Mouse (Mus musculus): ENCODE results near the gene Tbc1d17.
"Not testable (repeated sequence)": the region's sequence is repeated elsewhere in the genome, so short reads cannot be mapped to it uniquely, and the experiment has no call there.

Tbc1d17 gene

DNA sequence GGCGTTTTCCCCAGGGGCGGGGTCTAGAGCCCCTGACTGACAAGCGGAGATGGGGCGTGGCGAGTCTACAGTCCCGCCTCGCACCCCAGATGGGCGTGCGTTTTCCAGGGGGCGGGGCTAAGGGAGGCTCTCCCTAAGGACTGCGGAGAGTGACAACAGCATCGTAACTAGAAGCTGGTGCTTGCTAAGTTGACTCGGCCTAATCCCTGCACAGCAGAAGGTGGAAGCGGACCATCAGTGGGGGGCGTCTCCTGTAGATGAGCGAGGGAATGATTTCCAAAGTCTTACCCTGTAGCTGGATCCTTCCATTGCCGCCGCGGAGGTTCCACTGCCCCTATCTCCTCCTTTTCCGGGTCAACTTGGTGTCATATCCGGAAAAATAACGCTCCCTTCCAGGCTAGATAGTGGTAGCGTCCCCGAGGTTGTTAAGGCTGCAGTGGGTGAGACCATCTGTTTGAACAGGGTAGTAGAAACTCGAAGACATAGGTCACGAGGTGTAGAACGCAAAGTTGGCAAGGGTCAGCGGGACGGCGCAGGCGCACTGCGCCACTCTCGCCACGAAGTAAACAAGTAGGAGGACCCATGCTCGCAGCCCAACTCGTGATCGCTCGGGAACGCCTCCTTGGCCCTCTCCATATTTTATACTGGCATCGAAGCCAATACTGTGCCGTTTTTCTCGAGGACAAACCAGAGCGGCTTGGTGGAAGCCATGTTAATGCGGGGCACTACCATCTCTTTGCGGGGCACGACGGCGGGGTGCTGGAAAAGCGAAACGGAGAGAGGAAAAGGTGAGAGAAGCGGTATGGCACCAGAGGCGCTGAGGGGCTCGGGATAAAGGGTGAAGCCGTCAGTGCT is at the start of gene Tbc1d17, which contains the start of gene Akt1s1:
TSS of gene Tbc1d17 (minus strand) at position 519 of the 855 bp plus-strand sequence.
TSS of gene Akt1s1 (plus strand) at position 431 of the 855 bp plus-strand sequence.
- peak; percentile 97 for DNase-seq (ENCODE audit: low read depth, low spot score)

DNA sequence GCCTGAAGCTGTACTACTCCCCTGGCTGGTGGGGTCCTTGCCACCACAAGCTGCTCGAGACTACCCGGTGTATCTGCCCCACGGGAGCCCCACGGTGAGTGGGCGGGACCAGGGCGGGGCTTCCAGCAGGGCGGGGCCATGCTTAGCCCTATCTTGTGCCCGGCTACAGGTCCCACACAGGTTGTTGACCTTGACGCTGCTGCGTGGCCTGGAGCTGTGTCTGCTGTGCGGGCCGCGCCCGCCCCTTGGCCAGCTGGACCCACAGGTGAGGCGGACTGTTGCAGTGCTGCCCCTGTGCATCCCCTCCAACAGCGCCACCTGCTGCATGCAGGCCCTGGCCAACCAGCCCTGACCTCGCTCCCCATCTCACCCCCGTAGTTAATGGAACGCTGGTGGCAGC is 49.7 kb upstream of the Tbc1d17 start:
- no peak for DNase-seq (ENCODE audit: low read depth, low spot score)

DNA sequence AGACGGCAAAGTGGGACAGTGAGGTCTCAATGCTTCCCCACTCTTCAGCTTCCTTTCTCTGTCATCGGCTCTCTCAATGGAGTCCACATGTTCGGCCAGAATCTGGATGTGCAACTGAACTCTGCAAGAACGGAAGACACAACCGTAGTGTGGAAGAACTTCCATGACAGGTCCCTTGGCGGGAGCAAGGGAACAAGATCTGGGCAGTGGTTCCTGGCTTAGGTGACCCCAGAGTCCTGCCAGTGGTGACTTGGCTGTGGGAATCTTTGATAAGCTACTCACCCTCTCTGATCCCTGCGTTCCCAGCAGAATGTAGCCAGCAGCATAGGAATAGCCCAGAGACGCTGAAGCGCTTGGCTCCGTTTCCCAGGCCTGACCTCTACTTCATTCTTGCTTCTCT is 47.6 kb upstream of the Tbc1d17 start:
- no peak for DNase-seq (ENCODE audit: low read depth, low spot score)

DNA sequence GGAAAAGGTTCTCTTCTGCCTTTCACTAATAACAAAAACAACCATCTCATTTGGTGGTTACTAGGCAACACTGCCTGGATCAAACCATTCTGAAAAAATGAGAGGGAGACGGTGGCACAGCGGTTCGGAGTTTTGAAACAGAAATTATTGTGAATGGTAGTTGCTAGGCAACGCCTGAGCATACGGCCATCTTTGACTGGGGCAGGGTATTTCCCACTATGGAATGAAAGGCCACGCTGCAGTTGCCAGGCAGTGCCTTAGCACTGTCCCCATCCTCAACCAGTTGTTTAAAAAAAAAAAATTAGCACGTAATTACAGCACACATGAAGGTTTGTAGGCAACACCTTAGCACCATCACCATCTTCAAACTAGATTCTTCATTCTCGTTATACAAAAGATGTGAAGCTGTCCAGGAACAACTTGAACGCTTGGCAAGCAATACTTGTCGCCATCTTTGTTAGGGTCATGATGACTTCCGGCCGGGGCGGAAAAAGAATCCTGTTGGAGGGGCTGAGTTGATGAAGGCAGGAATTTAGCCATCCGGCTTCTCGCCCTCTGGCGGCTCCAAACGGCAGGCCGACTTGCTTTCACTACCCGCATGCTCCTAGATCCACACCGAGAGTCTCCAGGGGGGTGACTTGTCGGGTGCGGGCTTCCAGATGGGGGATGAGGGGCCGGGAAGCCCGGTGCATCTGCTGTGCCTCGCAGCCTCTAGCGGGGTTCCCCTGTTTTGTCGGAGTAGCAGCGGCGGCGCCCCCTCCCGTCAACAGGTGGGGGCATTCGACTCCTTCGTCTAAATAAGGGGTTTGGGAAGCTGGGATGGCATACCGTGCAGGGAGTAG is 46.9 kb upstream of the Tbc1d17 start, which contains the start of gene Fuz:
TSS of gene Fuz (plus strand) at position 487 of the 842 bp plus-strand sequence.
- DNase-seq (ENCODE audit: low read depth, low spot score): peak; percentile 89

DNA sequence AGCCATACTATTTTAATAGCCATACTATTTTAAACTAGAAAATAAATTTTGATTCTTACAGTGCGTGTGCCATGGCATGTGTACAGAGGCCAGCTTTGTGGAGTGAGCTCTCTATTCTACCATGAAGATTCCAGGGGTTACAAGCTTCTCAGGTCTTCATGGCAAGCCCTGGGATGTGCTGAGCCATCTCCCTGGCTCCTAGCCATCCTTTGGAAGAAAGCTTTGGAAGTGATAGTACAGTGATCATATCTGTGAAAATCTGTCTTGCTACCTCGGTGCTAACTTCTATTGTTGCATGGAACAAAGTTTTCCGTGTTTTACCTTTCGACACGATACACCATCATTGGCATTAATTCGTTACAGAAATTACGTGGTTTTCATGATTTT is 46.3 kb upstream of the Tbc1d17 start:
- DNase-seq (ENCODE audit: low read depth, low spot score): no peak

DNA sequence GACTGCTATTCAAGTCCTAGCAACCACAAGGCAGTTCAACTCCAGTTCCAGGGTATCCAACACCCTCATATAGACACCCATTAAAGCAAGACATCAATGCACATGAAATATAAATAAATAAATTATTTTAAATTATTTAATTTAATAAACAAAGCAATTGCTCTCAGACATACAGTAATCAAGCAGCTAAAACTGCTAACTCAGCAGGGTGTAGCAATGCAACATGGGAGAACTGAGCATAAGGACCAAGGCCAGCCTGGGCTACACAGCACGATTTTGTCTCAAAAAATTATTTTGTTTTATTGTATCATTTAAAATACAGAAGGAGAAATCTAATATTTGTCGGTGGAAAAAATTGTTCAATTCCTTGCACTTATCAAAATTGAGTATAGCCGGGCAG is 45.3 kb upstream of the Tbc1d17 start:
- no peak for DNase-seq (ENCODE audit: low read depth, low spot score)

DNA sequence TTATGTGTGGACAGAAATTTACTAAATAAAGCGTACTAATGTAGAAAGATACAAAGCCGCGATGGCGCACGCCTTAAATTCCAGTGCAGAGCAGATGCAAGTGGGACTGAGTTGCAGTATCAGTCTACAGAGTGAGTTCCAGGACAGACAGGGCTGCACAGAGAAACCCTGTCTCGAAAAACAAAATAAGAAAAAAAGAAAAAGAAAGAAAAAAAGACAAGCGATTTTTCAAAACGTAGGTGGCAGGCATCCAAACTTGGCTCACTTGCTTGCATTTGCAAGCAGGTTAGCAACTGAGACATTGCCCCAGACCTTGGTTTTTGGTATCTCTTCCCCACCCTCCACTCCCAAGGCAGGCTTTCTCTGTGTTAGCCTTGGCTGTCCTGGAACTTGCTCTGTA is 44.3 kb upstream of the Tbc1d17 start:
- DNase-seq (ENCODE audit: low read depth, low spot score): no peak

DNA sequence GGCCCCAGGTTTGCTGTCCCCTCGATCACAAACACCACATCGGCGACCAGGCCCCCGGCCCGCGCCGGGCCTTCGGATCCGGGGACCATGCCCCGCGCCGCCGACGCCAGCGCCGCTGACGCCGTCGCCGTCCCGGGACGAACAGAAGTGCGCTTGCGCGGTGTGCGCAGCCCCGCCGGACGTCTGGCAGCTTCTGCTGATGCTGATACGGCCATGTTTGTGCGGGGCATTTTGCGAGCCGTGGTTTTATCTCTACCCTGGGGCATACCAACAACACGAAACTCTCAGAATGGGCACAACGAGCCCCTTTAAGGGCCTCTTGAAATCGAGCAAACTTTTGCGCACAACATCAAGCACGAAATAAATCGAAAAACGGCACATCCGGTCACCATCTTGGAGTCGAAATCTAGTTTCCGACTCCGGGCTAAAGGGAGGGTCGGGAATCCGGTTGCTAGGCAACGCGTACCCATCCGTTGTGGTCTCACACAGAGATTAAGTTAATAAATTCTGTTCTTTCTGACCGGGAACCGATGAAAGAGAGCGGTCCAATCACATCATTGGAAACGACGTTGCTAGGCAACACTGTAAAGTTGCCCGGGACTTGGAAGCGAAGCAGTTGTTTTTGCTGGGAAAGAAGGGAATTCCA is 43.5 kb upstream of the Tbc1d17 start, which contains the start of gene Med25:
TSS of gene Med25 (minus strand) at position 437 of the 646 bp plus-strand sequence.
- peak; percentile 75 for DNase-seq (ENCODE audit: low read depth, low spot score)

DNA sequence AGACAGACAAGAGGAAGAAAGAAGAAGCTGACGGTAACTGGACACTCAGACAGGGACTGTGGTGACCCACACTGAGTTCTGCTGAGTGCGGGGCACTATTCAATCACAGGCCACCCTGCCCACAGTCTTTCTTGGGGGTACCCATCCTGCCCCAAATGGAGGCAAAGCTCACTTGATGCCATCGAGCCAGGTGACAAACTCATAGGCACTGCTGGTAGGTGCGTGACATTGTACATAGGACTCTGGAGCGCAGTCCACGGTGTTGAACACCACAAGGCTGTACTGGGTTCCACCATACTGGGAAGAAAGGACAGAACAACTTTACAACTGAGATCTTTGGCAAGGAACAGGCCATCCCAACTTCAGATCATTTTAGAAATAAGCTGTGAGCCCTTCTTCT is 42.7 kb upstream of the Tbc1d17 start:
- DNase-seq (ENCODE audit: low read depth, low spot score): no peak

DNA sequence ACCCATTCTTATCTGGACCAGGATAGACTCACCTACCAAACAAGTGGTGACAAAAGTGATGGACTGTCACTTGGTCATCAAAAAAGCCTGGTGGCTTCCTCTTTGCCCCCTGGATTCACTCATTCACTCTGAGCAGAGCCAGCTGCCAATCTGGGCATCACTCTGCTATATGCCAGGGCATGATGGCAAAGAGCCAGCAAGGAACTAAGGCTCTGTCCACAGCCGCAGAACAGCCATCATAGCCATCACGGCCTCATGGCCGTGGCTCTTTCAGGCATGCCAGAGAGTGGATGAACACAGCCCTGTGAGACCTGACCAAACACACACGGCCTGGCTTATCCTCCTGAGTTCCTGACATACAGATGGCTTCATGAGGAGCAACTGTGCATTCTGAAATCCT is 41.9 kb upstream of the Tbc1d17 start:
- no peak for DNase-seq (ENCODE audit: low read depth, low spot score)

DNA sequence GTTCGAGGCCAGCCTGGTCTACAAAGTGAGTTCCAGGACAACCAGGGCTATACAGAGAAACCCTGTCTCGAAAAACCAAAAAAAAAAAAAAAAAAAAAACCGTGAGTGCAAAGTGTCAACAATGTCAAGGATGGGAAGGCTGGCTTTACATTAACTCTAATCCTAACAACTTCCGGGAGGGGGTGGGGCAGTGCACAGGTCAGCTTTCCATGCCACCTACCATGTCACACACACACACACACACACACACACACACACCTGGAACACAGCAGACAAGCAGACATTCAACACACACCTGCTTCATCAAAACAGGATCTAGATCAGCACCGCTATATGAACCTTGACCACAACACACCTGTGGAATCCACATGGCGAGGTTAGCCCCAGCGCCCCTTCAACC is 41.3 kb upstream of the Tbc1d17 start:
- no peak for DNase-seq (ENCODE audit: low read depth, low spot score)

DNA sequence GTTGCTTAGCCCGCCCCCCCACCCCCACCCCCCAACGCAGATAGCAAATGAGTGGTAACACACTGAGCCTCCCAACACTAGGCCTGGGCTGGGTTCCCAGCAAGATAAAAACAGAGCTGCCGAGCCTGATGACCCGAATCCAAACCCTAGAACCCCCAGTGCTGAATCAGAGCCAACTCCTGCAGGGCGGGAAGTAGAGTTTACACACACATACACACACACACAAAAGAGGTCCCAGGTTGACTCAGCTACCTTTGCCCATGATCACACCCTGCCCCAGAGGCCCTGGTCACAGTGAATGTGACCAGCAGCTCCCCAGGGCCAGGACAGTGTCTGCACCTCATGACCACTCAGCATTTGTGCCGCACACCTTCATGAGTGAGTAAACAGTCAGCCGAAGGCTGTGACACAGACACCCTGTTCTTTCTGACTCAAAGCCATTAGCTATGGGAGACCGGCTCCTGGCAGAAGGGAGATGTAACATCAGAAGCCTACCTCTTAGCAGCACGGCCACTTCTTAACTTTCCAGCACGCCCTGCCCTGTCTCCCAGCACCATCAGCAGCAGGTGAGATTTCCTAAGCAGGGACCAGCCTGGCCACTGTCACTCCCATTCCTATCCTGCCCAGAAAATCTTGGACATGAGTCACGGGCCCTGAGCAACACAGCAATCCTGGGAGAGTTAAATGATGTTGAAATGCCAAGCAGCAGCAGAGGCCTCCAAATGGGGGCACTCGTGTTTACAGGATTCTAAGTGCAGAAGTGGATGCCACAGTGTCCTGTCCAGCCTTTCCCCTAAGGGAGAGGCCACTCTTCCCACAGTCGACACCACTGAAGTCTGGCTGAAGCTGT is 39.6 kb upstream of the Tbc1d17 start:
- DNase-seq (ENCODE audit: low read depth, low spot score): no peak

DNA sequence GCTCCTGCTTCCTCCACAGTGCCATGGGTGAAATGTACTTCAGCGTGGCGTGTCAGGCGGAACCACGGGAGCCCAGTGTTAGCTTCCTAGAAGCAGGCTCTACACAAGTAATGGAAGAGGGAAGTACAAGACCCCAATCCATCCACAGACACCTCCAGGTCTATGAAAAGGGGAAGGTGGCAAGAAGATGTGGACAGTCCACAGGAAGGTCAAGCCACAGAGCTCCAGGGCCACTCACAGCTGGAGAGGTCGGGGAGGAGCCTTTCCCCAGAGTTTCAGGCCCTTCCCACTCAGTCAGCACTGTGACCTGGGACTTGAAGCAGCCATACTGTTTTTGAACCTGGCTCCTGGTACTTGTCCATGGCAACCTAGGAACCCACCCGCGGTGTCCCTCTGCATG is 38.1 kb upstream of the Tbc1d17 start:
- no peak for DNase-seq (ENCODE audit: low read depth, low spot score)

DNA sequence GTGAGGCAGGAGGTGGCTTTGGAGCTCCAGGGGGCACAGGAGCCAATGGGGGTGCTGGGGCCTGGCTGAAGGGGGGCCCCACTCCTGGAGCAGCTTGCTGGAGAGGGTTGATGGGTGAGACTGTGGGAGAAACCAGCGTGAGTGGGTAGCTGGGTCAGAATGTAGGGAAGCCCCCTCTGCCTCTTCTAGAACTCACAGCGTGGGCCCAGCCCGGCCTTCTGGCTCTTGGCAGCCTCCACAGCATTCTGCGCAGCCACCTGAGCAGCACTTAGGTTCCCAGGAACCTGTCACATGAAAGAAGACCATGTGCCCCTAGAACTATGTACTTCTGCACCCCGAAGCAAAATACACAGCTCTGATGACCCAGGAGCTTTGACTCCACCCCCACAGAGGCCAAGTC is 35.8 kb upstream of the Tbc1d17 start:
- no peak for DNase-seq (ENCODE audit: low read depth, low spot score)

DNA sequence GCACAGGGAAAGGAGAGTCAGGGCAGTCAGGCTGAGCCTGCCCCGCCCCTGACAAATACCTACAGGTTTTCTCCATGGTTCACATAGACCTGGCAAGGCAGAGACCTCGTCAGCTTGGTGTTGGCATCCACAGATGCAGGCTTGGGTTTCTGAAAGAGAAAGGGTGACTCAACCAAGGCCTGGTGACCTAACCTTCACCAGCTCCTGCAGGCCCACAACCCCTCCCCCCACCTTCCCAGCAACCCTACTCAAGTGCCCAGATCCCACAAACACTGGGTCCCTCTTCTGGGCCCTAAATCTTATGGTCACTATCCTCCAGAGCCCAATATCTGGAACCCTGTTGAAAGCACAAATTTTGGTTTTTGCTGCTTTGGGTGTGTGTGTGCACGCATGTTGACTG is 34.2 kb upstream of the Tbc1d17 start:
- DNase-seq (ENCODE audit: low read depth, low spot score): no peak

DNA sequence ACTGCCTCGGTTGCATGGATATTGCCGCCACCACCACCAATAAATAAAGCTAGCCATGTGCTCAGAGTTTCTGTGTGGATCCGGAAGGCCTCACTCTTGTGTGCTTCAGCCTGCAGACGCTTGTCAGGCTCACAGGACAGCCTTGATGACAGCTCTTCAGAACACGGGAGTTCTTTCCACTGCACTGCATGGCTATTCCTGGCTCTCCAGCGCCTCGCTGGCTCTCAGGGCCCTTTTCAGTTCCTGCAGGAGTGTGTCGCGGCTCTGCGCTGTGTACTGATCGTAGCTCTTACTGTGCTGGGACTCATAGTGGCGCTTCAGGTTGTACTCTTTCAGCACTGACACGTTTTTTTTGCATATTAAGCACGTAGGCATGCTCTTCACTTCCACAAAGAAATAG is 29.0 kb upstream of the Tbc1d17 start:
- DNase-seq (ENCODE audit: low read depth, low spot score): no peak

DNA sequence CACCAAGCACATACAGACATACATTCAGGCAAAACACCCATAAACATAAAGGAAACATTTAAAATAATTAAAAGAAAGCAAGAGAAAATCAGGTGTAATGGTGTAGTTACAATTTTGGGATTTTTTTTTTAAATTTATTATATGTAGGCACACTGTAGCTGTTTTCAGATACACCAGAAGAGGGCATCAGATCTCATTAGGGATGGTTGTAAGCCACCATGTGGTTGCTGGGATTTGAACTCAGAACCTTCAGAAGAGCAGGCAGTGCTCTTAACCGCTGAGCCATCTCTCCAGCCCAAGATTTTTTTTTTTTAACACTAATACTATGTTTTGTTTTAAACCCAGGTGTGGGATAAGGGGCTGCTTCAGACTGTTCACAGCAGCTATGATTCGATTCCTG is 22.9 kb upstream of the Tbc1d17 start:
- not testable (repeated sequence) for DNase-seq (ENCODE audit: low read depth, low spot score)

DNA sequence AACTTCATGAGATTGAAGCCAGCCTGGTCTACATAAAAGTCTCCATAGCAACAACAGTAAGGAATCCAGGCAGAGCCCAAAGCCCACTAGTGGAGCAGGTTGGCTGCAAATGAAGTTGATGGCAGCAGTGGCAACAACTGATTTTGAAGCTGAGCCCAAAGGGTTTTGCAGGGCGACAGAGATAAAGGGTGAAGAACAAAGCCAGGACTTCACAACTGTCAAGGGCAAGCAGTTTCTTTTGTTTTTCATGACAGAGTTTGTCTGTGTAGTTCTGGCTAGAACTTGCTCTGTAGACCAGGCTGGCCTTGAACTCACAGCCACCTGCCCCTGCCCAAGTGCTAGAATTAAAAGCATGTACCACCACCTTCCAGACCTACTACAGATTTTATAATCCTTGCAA is 22.3 kb upstream of the Tbc1d17 start:
- no peak for DNase-seq (ENCODE audit: low read depth, low spot score)

DNA sequence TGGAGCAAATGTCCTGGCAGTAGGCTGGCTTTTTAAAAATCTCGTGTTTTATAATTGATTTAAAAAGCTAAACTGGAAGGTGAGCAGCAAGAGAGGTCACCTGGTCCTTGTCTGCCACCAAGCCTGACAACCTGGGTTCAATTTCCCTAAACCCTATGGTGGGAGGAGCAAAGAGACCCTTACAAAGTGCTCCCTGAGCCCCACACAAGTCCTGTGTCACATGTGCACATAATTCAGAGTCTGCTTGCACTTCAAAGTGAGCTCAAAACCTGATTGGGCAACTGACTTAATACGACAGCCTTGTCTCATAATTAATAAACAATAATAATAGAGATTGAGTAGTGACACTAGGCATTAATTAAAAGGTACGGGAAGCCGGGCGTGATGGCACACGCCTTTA is 21.7 kb upstream of the Tbc1d17 start:
- DNase-seq (ENCODE audit: low read depth, low spot score): no peak

DNA sequence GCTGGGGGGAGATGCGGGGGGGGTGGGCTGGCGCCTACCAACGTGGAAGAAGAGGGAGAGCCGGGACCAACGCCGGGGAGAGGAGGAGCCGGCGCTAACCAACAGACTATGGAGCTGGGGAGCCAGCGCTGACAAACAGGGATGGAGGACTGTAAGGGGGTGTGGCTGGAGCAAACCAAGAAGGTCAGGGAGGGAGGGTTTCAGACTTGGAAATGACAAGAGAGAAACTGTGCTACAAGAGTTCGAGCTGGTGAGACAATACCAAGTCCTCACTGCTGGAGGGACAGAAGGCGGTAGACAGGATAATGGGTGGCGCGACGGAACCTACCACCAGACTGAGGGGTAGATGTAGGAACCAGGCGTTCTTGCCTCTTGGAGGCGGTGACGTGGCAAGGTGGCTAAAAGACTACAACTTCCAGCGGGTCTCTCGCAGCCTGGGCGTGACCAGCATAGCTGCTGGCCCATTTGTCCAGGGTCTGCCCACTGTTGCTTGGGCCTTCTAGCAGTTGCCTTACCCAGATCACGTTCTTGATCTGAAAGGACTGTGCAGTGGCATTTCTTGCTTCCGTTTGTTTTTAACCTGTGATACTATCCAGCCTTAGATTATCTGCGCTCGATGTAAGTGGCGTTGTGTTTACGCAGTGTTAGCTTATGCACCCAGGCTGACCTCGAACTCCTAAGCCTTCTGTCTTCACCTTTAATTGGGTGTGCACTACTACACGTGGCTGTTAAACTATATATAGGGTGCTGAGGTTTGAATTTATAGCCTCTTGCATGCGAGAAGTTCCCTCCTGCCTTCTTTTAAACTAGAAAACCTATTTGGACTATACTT is 21.0 kb upstream of the Tbc1d17 start, which contains the start of gene Ptov1:
TSS of gene Ptov1 (minus strand) at position 92 of the 832 bp plus-strand sequence.
- peak; percentile 91 for DNase-seq (ENCODE audit: low read depth, low spot score)

Data from WW6 (cell line).